Mouse (Mus musculus): Measurements from ENCODE around the gene Th. TPM values are rescaled to one million over a fixed set of nuclear protein-coding genes. Genes with fewer than 3 reads are reported as not detected.

Gene Th
- total and polyA plus RNA-seq, 2 experiments from 2014 or later, result 0.15 to 0.19 TPM

GRCm38 (mm10) chr7:142958817-142959216 lies 27.9 kb upstream of the Th start:
- H3K9me3 ChIP-seq (replicated peaks; ENCODE audit: control insufficient read depth, low read length), result no peaks in the 10 kb centered on the region
- WGBS, result 73% methylated on average over 1 of the region's 1 CpGs
- no peak for DNase-seq (ENCODE audit: low spot score)
- TF ChIP-seq CTCF (IDR thresholded peaks at IDR 0.05; ENCODE audit: low read depth) (no peak), EP300 (IDR thresholded peaks at IDR 0.05; ENCODE audit: low read depth) (no peak)
- 0 out of 2 replicates have a peak, but pooled peaks cover 14% of the 10 kb centered on the region for H3K27me3 ChIP-seq (ENCODE audit: control insufficient read depth, insufficient read depth, low read length)
- no peak overlapping the region for H3K9ac ChIP-seq (replicated peaks; ENCODE audit: low read depth, low read length)
- no peaks in the 10 kb centered on the region for H3K36me3 ChIP-seq (replicated peaks; ENCODE audit: control insufficient read depth, insufficient read depth, low read length)
- no peaks in the 10 kb centered on the region for H3K4me1 ChIP-seq (ENCODE audit: control insufficient read depth, insufficient read depth)
- no peak overlapping the region for H3K4me2 ChIP-seq (ENCODE audit: low read depth, low read length)
- no peak overlapping the region for H3K4me3 ChIP-seq (ENCODE audit: low read depth, low read length)
- no peak for ATAC-seq (ENCODE audit: insufficient read depth, low read depth)
- H3K27ac ChIP-seq (ENCODE audit: low read depth), result no peak overlapping the region

DNA sequence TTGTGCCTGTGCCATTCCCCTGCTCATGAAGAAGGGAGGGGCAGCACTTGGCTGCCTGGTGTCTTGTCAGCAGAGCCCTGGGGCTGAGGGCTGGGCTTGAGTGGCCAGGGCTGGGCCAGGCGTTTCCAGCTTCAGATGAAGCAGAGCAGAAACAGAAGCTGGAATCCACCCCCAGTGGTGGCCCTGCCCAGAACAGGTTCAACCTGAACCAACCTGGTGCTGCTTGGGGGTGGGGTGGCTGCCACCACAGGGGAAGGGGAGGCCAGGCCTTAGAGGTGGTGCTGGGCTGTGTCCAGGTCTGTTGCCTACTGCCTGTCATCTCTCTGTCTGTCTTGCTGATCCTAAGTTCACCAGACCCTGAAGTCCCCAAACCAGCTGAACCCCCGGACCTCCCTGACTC lies 25.1 kb upstream of the Th start:
- H3K36me3 ChIP-seq (replicated peaks; ENCODE audit: control insufficient read depth, insufficient read depth, low read length), result no peaks in the 10 kb centered on the region
- no peak overlapping the region for H3K9ac ChIP-seq (replicated peaks; ENCODE audit: low read depth, low read length)
- H3K4me2 ChIP-seq (ENCODE audit: low read depth, low read length), result no peak overlapping the region
- 0 out of 2 replicates have a peak, but pooled peaks cover 4% of the 10 kb centered on the region for H3K27me3 ChIP-seq (ENCODE audit: control insufficient read depth, insufficient read depth, low read length)
- no peaks in the 10 kb centered on the region for H3K4me1 ChIP-seq (ENCODE audit: control insufficient read depth, insufficient read depth)
- no peak for ATAC-seq (ENCODE audit: insufficient read depth, low read depth)
- no peak for DNase-seq (ENCODE audit: low spot score)
- H3K4me3 ChIP-seq (ENCODE audit: low read depth, low read length), result no peak overlapping the region
- H3K9me3 ChIP-seq (replicated peaks; ENCODE audit: control insufficient read depth, low read length), result no peaks in the 10 kb centered on the region
- no peak for TF ChIP-seq CTCF (IDR thresholded peaks at IDR 0.05; ENCODE audit: low read depth)
- no peak for TF ChIP-seq EP300 (IDR thresholded peaks at IDR 0.05; ENCODE audit: low read depth)
- WGBS, result 61% methylated on average over 2 of the region's 2 CpGs
- no peak overlapping the region for H3K27ac ChIP-seq (ENCODE audit: low read depth)

DNA sequence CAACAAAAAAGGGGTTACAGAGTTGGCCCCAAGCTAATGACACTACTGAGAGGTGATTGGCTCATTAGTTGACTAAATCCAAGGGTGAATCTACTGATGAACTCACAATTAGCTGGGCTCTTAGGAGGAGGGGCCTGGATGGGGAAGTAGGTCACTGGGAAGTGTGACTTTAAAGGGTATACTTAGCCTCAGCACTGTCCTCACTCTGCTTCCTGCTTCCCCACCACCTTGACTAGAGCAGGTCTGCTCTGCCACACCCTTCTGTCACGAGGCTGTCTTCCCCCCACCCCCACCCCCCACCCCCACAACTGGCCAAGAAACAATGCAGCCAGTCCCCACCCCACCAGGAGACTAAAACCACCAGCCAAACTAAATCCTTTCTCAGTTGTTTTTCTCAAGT lies 18.6 kb upstream of the Th start:
- no peaks in the 10 kb centered on the region for H3K4me1 ChIP-seq (ENCODE audit: control insufficient read depth, insufficient read depth)
- no peak overlapping the region for H3K9ac ChIP-seq (replicated peaks; ENCODE audit: low read depth, low read length)
- H3K4me3 ChIP-seq (ENCODE audit: low read depth, low read length), result no peak overlapping the region
- H3K4me2 ChIP-seq (ENCODE audit: low read depth, low read length), result no peak overlapping the region
- no peak overlapping the region for H3K27ac ChIP-seq (ENCODE audit: low read depth)
- peaks cover 12% of the 10 kb centered on the region; the same call in 1 of the 2 replicates for H3K27me3 ChIP-seq (ENCODE audit: control insufficient read depth, insufficient read depth, low read length)
- DNase-seq (ENCODE audit: low spot score), result no peak
- H3K36me3 ChIP-seq (replicated peaks; ENCODE audit: control insufficient read depth, insufficient read depth, low read length), result no peaks in the 10 kb centered on the region
- H3K9me3 ChIP-seq (replicated peaks; ENCODE audit: control insufficient read depth, low read length), result no peaks in the 10 kb centered on the region
- ATAC-seq (ENCODE audit: insufficient read depth, low read depth), result no peak
- 14% methylated on average over 1 of the region's 1 CpGs for WGBS
- TF ChIP-seq EP300 (IDR thresholded peaks at IDR 0.05; ENCODE audit: low read depth) (no peak), CTCF (IDR thresholded peaks at IDR 0.05; ENCODE audit: low read depth) (no peak)

GRCm38 (mm10) chr7:142937631-142938030 lies 6.7 kb upstream of the Th start:
- no peaks in the 10 kb centered on the region for H3K9me3 ChIP-seq (replicated peaks; ENCODE audit: control insufficient read depth, low read length)
- ATAC-seq (ENCODE audit: insufficient read depth, low read depth) (no peak), DNase-seq (ENCODE audit: low spot score) (no peak)
- H3K27ac ChIP-seq (ENCODE audit: low read depth), result no peak overlapping the region
- H3K36me3 ChIP-seq (replicated peaks; ENCODE audit: control insufficient read depth, insufficient read depth, low read length), result no peaks in the 10 kb centered on the region
- H3K4me3 ChIP-seq (ENCODE audit: low read depth, low read length), result no peak overlapping the region
- H3K4me2 ChIP-seq (ENCODE audit: low read depth, low read length), result no peak overlapping the region
- no peak for TF ChIP-seq EP300 (IDR thresholded peaks at IDR 0.05; ENCODE audit: low read depth)
- no peak for TF ChIP-seq CTCF (IDR thresholded peaks at IDR 0.05; ENCODE audit: low read depth)
- no peaks in the 10 kb centered on the region for H3K27me3 ChIP-seq (ENCODE audit: control insufficient read depth, insufficient read depth, low read length)
- no peaks in the 10 kb centered on the region for H3K4me1 ChIP-seq (ENCODE audit: control insufficient read depth, insufficient read depth)
- no peak overlapping the region for H3K9ac ChIP-seq (replicated peaks; ENCODE audit: low read depth, low read length)

DNA sequence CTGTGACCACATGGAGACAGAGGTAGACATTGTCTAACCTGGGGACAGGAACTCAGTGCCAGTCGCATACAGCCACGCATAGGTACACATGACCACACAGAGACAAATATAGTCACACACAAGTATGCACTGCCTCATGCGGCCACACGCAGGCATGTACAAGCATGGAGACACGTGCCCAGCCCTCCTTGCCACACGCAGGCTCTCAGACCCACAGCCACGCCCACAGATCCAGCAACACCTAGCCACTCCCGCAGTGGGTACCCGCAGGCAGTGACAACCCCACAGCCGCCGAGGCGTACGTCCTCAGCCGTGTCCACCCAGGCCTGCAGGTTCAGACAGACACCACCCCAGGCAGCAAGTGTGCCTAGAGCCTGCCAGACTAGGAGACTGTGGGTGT lies 4.8 kb upstream of the Th start:
- Histone ChIP-seq H3K4me1 (ENCODE audit: control insufficient read depth, insufficient read depth) (no peaks in the 10 kb centered on the region), H3K36me3 (replicated peaks; ENCODE audit: control insufficient read depth, insufficient read depth, low read length) (no peaks in the 10 kb centered on the region), H3K9ac (replicated peaks; ENCODE audit: low read depth, low read length) (no peak overlapping the region), H3K9me3 (replicated peaks; ENCODE audit: control insufficient read depth, low read length) (no peaks in the 10 kb centered on the region), H3K27me3 (ENCODE audit: control insufficient read depth, insufficient read depth, low read length) (no peaks in the 10 kb centered on the region), H3K27ac (ENCODE audit: low read depth) (no peak overlapping the region), H3K4me3 (ENCODE audit: low read depth, low read length) (no peak overlapping the region), H3K4me2 (ENCODE audit: low read depth, low read length) (no peak overlapping the region)
- no peak for ATAC-seq (ENCODE audit: insufficient read depth, low read depth)
- TF ChIP-seq CTCF (IDR thresholded peaks at IDR 0.05; ENCODE audit: low read depth) (no peak), EP300 (IDR thresholded peaks at IDR 0.05; ENCODE audit: low read depth) (no peak)
- no peak for DNase-seq (ENCODE audit: low spot score)
- 83% methylated on average over 14 of the region's 14 CpGs for WGBS

- ATAC-seq (ENCODE audit: insufficient read depth, low read depth) (no peak), DNase-seq (ENCODE audit: low spot score) (no peak)
- no peak overlapping the region for H3K9ac ChIP-seq (replicated peaks; ENCODE audit: low read depth, low read length)
- 77% methylated on average over 3 of the region's 3 CpGs for WGBS
- H3K9me3 ChIP-seq (replicated peaks; ENCODE audit: control insufficient read depth, low read length), result no peaks in the 10 kb centered on the region
- no peak overlapping the region for H3K4me2 ChIP-seq (ENCODE audit: low read depth, low read length)
- H3K27ac ChIP-seq (ENCODE audit: low read depth), result no peak overlapping the region
- H3K27me3 ChIP-seq (ENCODE audit: control insufficient read depth, insufficient read depth, low read length), result no peaks in the 10 kb centered on the region
- H3K4me1 ChIP-seq (ENCODE audit: control insufficient read depth, insufficient read depth), result no peaks in the 10 kb centered on the region
- no peaks in the 10 kb centered on the region for H3K36me3 ChIP-seq (replicated peaks; ENCODE audit: control insufficient read depth, insufficient read depth, low read length)
- H3K4me3 ChIP-seq (ENCODE audit: low read depth, low read length), result no peak overlapping the region
- TF ChIP-seq EP300 (IDR thresholded peaks at IDR 0.05; ENCODE audit: low read depth) (no peak), CTCF (IDR thresholded peaks at IDR 0.05; ENCODE audit: low read depth) (no peak)
Observed at GRCm38 (mm10) chr7:142932469-142932868, 1.5 kb upstream of the Th start.

Data from heart, postnatal 0 days (tissue).